Mouse (Mus musculus) heart, embryonic 13.5 days (tissue): Measurements from ENCODE around the gene Kidins220. TPM values are rescaled to one million over a fixed set of nuclear protein-coding genes. Genes with fewer than 3 reads are reported as not detected.

Source experiments
- ATAC-seq: fragments of 200-750 bp; cut with Nextera tagmentation; 2 replicates; pipeline ENCODE4 v1.8.0; 2017; ENCODE audit warnings: moderate TSS enrichment; ENCODE audit not compliant: insufficient number of reproducible peaks, low FRiP score, low TSS enrichment; ENCODE audit errors: extremely low read depth
- H3K27ac ChIP-seq: fragments of 300-500 bp; sonication (generic); replicated peaks from 2 replicates; pipeline ENCODE4 v1.5.1; 2015; ENCODE audit warnings: moderate library complexity, mild to moderate bottlenecking, inconsistent platforms
- H3K27me3 ChIP-seq: fragments of 300-500 bp; sonication (generic); replicated peaks from 2 replicates; pipeline ENCODE4 v1.6.1; 2015; ENCODE audit warnings: mild to moderate bottlenecking, inconsistent platforms
- H3K36me3 ChIP-seq: fragments of 300-500 bp; sonication (generic); 2 replicates; pipeline ENCODE4 v1.6.1; 2015; ENCODE audit warnings: mild to moderate bottlenecking, inconsistent platforms
- H3K4me1 ChIP-seq: fragments of 300-500 bp; sonication (generic); 2 replicates; pipeline ENCODE4 v1.6.1; 2015; ENCODE audit warnings: inconsistent platforms
- H3K4me2 ChIP-seq: fragments of 300-500 bp; sonication (generic); 2 replicates; pipeline ENCODE4 v1.6.1; 2015; ENCODE audit warnings: inconsistent platforms, mild to moderate bottlenecking, moderate library complexity
- H3K4me3 ChIP-seq: fragments of 300-500 bp; sonication (generic); 2 replicates; pipeline ENCODE4 v1.5.1; 2015; ENCODE audit warnings: moderate library complexity, mild to moderate bottlenecking, inconsistent platforms
- H3K9ac ChIP-seq: fragments of 300-500 bp; sonication (generic); 2 replicates; pipeline ENCODE4 v1.6.1; 2015; ENCODE audit warnings: inconsistent platforms, mild to moderate bottlenecking, moderate library complexity
- H3K9me3 ChIP-seq: fragments of 300-500 bp; sonication (generic); 2 replicates; pipeline ENCODE4 v1.6.1; 2016; ENCODE audit warnings: inconsistent platforms
- WGBS: fragments of 180-500 bp; shearing (Covaris S2); methylation state at CpG from one replicate; pipeline ENCODE4 v1.1.7; 2015; ENCODE audit warnings: mixed read lengths; 5-methylcytosine and 5-hydroxymethylcytosine counted together
- polyA plus RNA-seq: library from polyadenylated mRNA; unstranded; fragments of >200 nt; fragmentation: Nextera tagmentation; extraction: Ambion mirVana; gene quantifications from 2 replicates; pipeline ENCODE4 v1.2.1, GENCODE M21; 2015

Kidins220 gene
- polyA plus RNA-seq, 1 experiment from 2014 or later, result 30.1 TPM

GRCm38 (mm10) chr12:25033662-25034337 is 59.1 kb downstream of the Kidins220 start:
- H3K36me3 ChIP-seq, result peaks cover 45% of the 10 kb centered on the region
- H3K9me3 ChIP-seq, result no peaks in the 10 kb centered on the region
- H3K27me3 ChIP-seq, result no peaks in the 10 kb centered on the region
- no peak overlapping the region for H3K4me3 ChIP-seq
- H3K4me2 ChIP-seq, result no peak overlapping the region
- H3K9ac ChIP-seq, result no peak overlapping the region
- 51% methylated on average over 9 of the region's 9 CpGs for WGBS
- 0 out of 2 replicates have a peak overlapping the region, but pooled peaks have one; percentile 6 for H3K27ac ChIP-seq
- ATAC-seq, result no peak
- peaks cover 16% of the 10 kb centered on the region for H3K4me1 ChIP-seq

- H3K9ac ChIP-seq, result no peak overlapping the region
- peaks cover 16% of the 10 kb centered on the region for H3K4me1 ChIP-seq
- H3K9me3 ChIP-seq, result no peaks in the 10 kb centered on the region
- H3K4me3 ChIP-seq, result no peak overlapping the region
- H3K27ac ChIP-seq, result peak overlapping the region; percentile 6; the same call in 1 of the 2 replicates
- 69% methylated on average over 8 of the region's 8 CpGs for WGBS
- no peaks in the 10 kb centered on the region for H3K27me3 ChIP-seq
- no peak overlapping the region for H3K4me2 ChIP-seq
- peaks cover 50% of the 10 kb centered on the region for H3K36me3 ChIP-seq
- no peak for ATAC-seq
These were observed 59.7 kb downstream of the Kidins220 start for GRCm38 (mm10) chr12:25034338-25034953.

GRCm38 (mm10) chr12:25036024-25036423 is 61.3 kb downstream of the Kidins220 start:
- H3K9ac ChIP-seq, result no peak overlapping the region
- H3K4me3 ChIP-seq, result no peak overlapping the region
- WGBS, result 80% methylated on average over 3 of the region's 3 CpGs
- H3K27me3 ChIP-seq, result no peaks in the 10 kb centered on the region
- H3K27ac ChIP-seq, result no peak overlapping the region
- peaks cover 52% of the 10 kb centered on the region for H3K36me3 ChIP-seq
- peaks cover 16% of the 10 kb centered on the region for H3K4me1 ChIP-seq
- H3K4me2 ChIP-seq, result no peak overlapping the region
- no peaks in the 10 kb centered on the region for H3K9me3 ChIP-seq
- no peak for ATAC-seq

- 96% methylated on average over 5 of the region's 5 CpGs for WGBS
- peaks cover 16% of the 10 kb centered on the region for H3K4me1 ChIP-seq
- H3K27me3 ChIP-seq, result no peaks in the 10 kb centered on the region
- peaks cover 51% of the 10 kb centered on the region for H3K36me3 ChIP-seq
- H3K4me3 ChIP-seq, result no peak overlapping the region
- H3K9ac ChIP-seq, result no peak overlapping the region
- ATAC-seq, result no peak
- H3K4me2 ChIP-seq, result no peak overlapping the region
- no peak overlapping the region for H3K27ac ChIP-seq
- no peaks in the 10 kb centered on the region for H3K9me3 ChIP-seq
These were observed 62.5 kb downstream of the Kidins220 start for GRCm38 (mm10) chr12:25037222-25037621.

- peaks cover 50% of the 10 kb centered on the region for H3K36me3 ChIP-seq
- H3K9ac ChIP-seq, result no peak overlapping the region
- no peak for ATAC-seq
- 84% methylated on average over 9 of the region's 9 CpGs for WGBS
- H3K4me2 ChIP-seq, result no peak overlapping the region
- H3K9me3 ChIP-seq, result no peaks in the 10 kb centered on the region
- H3K27me3 ChIP-seq, result no peaks in the 10 kb centered on the region
- H3K27ac ChIP-seq, result no peak overlapping the region
- H3K4me3 ChIP-seq, result no peak overlapping the region
- peaks cover 16% of the 10 kb centered on the region for H3K4me1 ChIP-seq
These were observed 63.2 kb downstream of the Kidins220 start for GRCm38 (mm10) chr12:25037681-25038472.

GRCm38 (mm10) chr12:25044056-25044455 is 69.3 kb downstream of the Kidins220 start:
- Histone ChIP-seq H3K36me3 (peaks cover 65% of the 10 kb centered on the region), H3K27ac (no peak overlapping the region), H3K4me1 (peaks cover 5% of the 10 kb centered on the region; the same call in 1 of the 2 replicates), H3K9me3 (no peaks in the 10 kb centered on the region), H3K4me3 (no peak overlapping the region), H3K27me3 (no peaks in the 10 kb centered on the region), H3K9ac (no peak overlapping the region), H3K4me2 (no peak overlapping the region)
- ATAC-seq, result no peak
- 89% methylated on average over 2 of the region's 2 CpGs for WGBS

- ATAC-seq, result no peak
These were observed 69.9 kb downstream of the Kidins220 start for GRCm38 (mm10) chr12:25044579-25044978.

GRCm38 (mm10) chr12:25049253-25049652 is 74.5 kb downstream of the Kidins220 start:
- H3K27me3 ChIP-seq, result no peaks in the 10 kb centered on the region
- H3K4me3 ChIP-seq, result no peak overlapping the region
- H3K4me2 ChIP-seq, result no peak overlapping the region
- WGBS, result 72% methylated on average over 5 of the region's 5 CpGs
- no peak for ATAC-seq
- peaks cover 5% of the 10 kb centered on the region; the same call in 1 of the 2 replicates for H3K4me1 ChIP-seq
- no peak overlapping the region for H3K9ac ChIP-seq
- H3K27ac ChIP-seq, result no peak overlapping the region
- H3K9me3 ChIP-seq, result no peaks in the 10 kb centered on the region
- peaks cover 68% of the 10 kb centered on the region for H3K36me3 ChIP-seq

More at GRCm38 (mm10) chr12:25044579-25044978, 69.9 kb downstream of the Kidins220 start:
- Histone ChIP-seq H3K27me3 (no peaks in the 10 kb centered on the region), H3K27ac (no peak overlapping the region), H3K9ac (no peak overlapping the region), H3K9me3 (no peaks in the 10 kb centered on the region), H3K4me3 (no peak overlapping the region), H3K36me3 (peaks cover 62% of the 10 kb centered on the region), H3K4me1 (peaks cover 5% of the 10 kb centered on the region; the same call in 1 of the 2 replicates), H3K4me2 (no peak overlapping the region)
- WGBS, result 91% methylated on average over 4 of the region's 4 CpGs

GRCm38 (mm10) chr12:25054511-25054910 is 79.8 kb downstream of the Kidins220 start:
- Histone ChIP-seq H3K9me3 (no peaks in the 10 kb centered on the region), H3K27ac (no peak overlapping the region), H3K4me2 (no peak overlapping the region), H3K27me3 (no peaks in the 10 kb centered on the region), H3K36me3 (peaks cover 87% of the 10 kb centered on the region), H3K4me1 (peaks cover 3% of the 10 kb centered on the region), H3K4me3 (no peak overlapping the region), H3K9ac (no peak overlapping the region)
- no peak for ATAC-seq
- WGBS, result 68% methylated on average over 7 of the region's 7 CpGs

- Histone ChIP-seq H3K4me3 (no peak overlapping the region), H3K9ac (no peak overlapping the region), H3K4me2 (no peak overlapping the region), H3K27me3 (no peaks in the 10 kb centered on the region), H3K36me3 (peaks cover 90% of the 10 kb centered on the region), H3K9me3 (no peaks in the 10 kb centered on the region), H3K4me1 (peaks cover 3% of the 10 kb centered on the region), H3K27ac (no peak overlapping the region)
- WGBS, result 67% methylated on average over 4 of the region's 4 CpGs
- no peak for ATAC-seq
These were observed 80.2 kb downstream of the Kidins220 start for GRCm38 (mm10) chr12:25054963-25055362.

GRCm38 (mm10) chr12:25059487-25060200 is 84.9 kb downstream of the Kidins220 start:
- Histone ChIP-seq H3K9ac (no peak overlapping the region), H3K4me2 (no peak overlapping the region), H3K4me1 (peaks cover 3% of the 10 kb centered on the region), H3K9me3 (no peaks in the 10 kb centered on the region), H3K4me3 (no peak overlapping the region), H3K36me3 (peaks cover 56% of the 10 kb centered on the region), H3K27ac (no peak overlapping the region), H3K27me3 (no peaks in the 10 kb centered on the region)
- no peak for ATAC-seq
- 85% methylated on average over 9 of the region's 9 CpGs for WGBS
